Mouse (Mus musculus) midbrain, postnatal 0 days (tissue): Measurements from ENCODE around the gene Trim5. TPM values are rescaled to one million over a fixed set of nuclear protein-coding genes. Genes with fewer than 3 reads are reported as not detected.

Experiments used
- ATAC-seq: fragments of 200-750 bp; cut with Nextera tagmentation; 2 replicates; pipeline ENCODE4 v1.8.0; 2017; ENCODE audit warnings: moderate number of reproducible peaks, mild to moderate bottlenecking, moderate TSS enrichment, moderate library complexity; ENCODE audit not compliant: low FRiP score
- DNase-seq: peaks from one replicate; pipeline ENCODE4 v3.0.0-alpha.2; 2015; ENCODE audit warnings: low spot score
- H3K27ac ChIP-seq: fragments of 300-500 bp; sonication (generic); 2 replicates; pipeline ENCODE4 v1.5.1; 2014; ENCODE audit warnings: low read depth, mild to moderate bottlenecking, low read length, mixed read lengths
- H3K27me3 ChIP-seq: fragments of 300-500 bp; sonication (generic); 2 replicates; pipeline ENCODE4 v1.6.1; 2014; ENCODE audit warnings: low read length, control low read depth, mixed read lengths; ENCODE audit not compliant: insufficient read depth
- H3K36me3 ChIP-seq: fragments of 300-500 bp; sonication (generic); 2 replicates; pipeline ENCODE4 v1.6.1; 2014; ENCODE audit warnings: low read length, control low read depth, mixed read lengths; ENCODE audit not compliant: insufficient read depth
- H3K4me1 ChIP-seq: fragments of 300-500 bp; sonication (generic); 2 replicates; pipeline ENCODE4 v1.6.1; 2014; ENCODE audit warnings: mild to moderate bottlenecking, control low read depth, antibody characterized with exemption, low read length, mixed read lengths; ENCODE audit not compliant: insufficient read depth
- H3K4me2 ChIP-seq: fragments of 300-500 bp; sonication (generic); 2 replicates; pipeline ENCODE4 v1.6.1; 2014; ENCODE audit warnings: low read depth, mild to moderate bottlenecking, low read length, mixed read lengths; ENCODE audit not compliant: poor library complexity, severe bottlenecking
- H3K4me3 ChIP-seq: fragments of 300-500 bp; sonication (generic); 2 replicates; pipeline ENCODE4 v1.5.1; 2014; ENCODE audit warnings: low read depth, mild to moderate bottlenecking, low read length, moderate library complexity
- H3K9ac ChIP-seq: fragments of 300-500 bp; sonication (generic); replicated peaks from 2 replicates; pipeline ENCODE4 v1.6.1; 2014; ENCODE audit warnings: mild to moderate bottlenecking, low read length, moderate library complexity, mixed read lengths; ENCODE audit not compliant: poor library complexity, severe bottlenecking
- H3K9me3 ChIP-seq: fragments of 300-500 bp; sonication (generic); 2 replicates; pipeline ENCODE4 v1.6.1; 2016; ENCODE audit warnings: low read length, control low read depth
- CTCF ChIP-seq: IDR thresholded peaks from 2 replicates; pipeline ENCODE4 v1.5.1; 2016; ENCODE audit warnings: antibody characterized with exemption, mild to moderate bottlenecking
- WGBS: fragments of 180-500 bp; shearing (Covaris S2); extraction: QIAGEN DNeasy Blood & Tissue Kit; methylation state at CpG from one replicate; pipeline ENCODE4 v1.1.7; 2014; 5-methylcytosine and 5-hydroxymethylcytosine counted together
- polyA plus RNA-seq: library from polyadenylated mRNA; unstranded; fragments of >200 nt; fragmentation: Nextera tagmentation; extraction: Ambion mirVana; gene quantifications from 2 replicates; pipeline ENCODE4 v1.2.1, GENCODE M21; 2015
- total RNA-seq: library from RNA; depleted of rRNA; stranded (reverse); fragments of >200 nt; gene quantifications from 2 replicates; pipeline ENCODE4 v1.2.3, GENCODE M21; 2014; rRNA removed

Trim5 gene
- total and polyA plus RNA-seq, 2 experiments from 2014 or later = 0.17 TPM; not detected in 1

DNA sequence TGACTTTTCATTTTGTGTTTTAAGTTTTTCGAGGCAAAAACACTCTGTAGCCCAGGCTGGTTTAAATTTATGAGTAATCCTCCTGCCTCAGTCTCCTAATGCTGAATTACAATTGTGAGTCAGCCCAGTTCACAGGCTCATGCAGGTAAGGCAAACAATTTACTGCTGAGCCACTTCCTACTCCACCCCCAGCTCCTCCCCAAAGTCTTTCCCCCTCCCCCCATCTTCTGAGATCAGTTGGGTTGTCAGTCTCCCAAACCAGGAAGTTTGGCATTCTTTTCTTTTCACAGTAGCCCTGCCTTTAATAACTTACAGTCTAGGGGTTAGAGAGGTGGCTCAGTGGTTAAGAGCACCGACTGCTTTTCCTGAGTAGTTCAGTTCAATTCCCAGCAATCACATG is 70.0 kb downstream of the Trim5 start:
- WGBS = 83% methylated on average over 2 of the region's 2 CpGs

DNA sequence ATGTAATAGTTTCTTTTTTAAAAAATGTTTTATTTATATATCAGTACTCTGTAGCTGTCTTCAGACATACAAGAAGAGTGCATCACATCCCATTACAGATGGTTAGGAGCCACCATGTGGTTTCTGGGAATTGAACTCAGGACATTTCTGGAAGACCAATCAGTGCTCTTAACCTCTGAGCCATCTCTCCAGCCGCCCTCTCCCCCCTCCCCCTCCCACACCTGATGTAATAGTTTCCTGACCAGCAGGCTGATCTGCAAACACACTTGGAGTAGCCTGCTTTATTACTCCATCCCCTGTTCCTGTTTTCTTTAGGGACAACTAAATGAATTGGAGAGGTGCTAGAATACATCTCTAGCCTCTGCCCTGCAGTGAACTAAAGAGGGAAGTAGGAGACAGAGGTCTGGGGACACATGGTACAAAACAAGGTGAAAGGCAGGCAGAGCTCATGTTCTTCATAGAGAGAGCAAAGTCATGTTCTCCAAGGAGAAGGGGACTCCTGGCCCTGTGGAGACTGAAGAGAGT is 71.8 kb downstream of the Trim5 start:
- no peaks in the 10 kb centered on the region for H3K4me1 ChIP-seq
- no peak overlapping the region for H3K9ac ChIP-seq
- TF ChIP-seq CTCF = no peak
- H3K4me3 ChIP-seq = no peak overlapping the region
- H3K27ac ChIP-seq = no peak overlapping the region
- no peaks in the 10 kb centered on the region for H3K36me3 ChIP-seq
- H3K4me2 ChIP-seq = no peak overlapping the region
- WGBS = 83% methylated on average over 1 of the region's 1 CpGs
- DNase-seq (no peak), ATAC-seq (no peak)
- no peaks in the 10 kb centered on the region for H3K9me3 ChIP-seq
- H3K27me3 ChIP-seq = peaks cover 7% of the 10 kb centered on the region; the same call in 1 of the 2 replicates

More for the DNA sequence above, 70.0 kb downstream of the Trim5 start:
- Histone ChIP-seq H3K4me3 (no peak overlapping the region), H3K9ac (no peak overlapping the region), H3K9me3 (no peaks in the 10 kb centered on the region), H3K4me2 (no peak overlapping the region), H3K36me3 (no peaks in the 10 kb centered on the region), H3K27me3 (peaks cover 7% of the 10 kb centered on the region; the same call in 1 of the 2 replicates), H3K27ac (no peak overlapping the region), H3K4me1 (no peaks in the 10 kb centered on the region)
- no peak for TF ChIP-seq CTCF
- ATAC-seq (no peak), DNase-seq (no peak)

Other genes starting within 250 kb of the Trim5 start
- gene Olfr642, start 235.4 kb downstream of the Trim5 start, total RNA-seq = not detected in 2 replicates
- not detected in 2 replicates for gene Olfr642, start 235.4 kb downstream of the Trim5 start, polyA plus RNA-seq
- gene 4930516K23Rik, start 226.6 kb downstream of the Trim5 start, total RNA-seq = not detected in 2 replicates
- not detected in 2 replicates for gene 4930516K23Rik, start 226.6 kb downstream of the Trim5 start, polyA plus RNA-seq
- gene Olfr644, start 216.2 kb downstream of the Trim5 start, total RNA-seq = not detected in 2 replicates
- gene Olfr644, start 216.2 kb downstream of the Trim5 start, polyA plus RNA-seq = not detected in 2 replicates
- not detected in 2 replicates for gene Olfr645, start 202.6 kb downstream of the Trim5 start, total RNA-seq
- gene Olfr645, start 202.6 kb downstream of the Trim5 start, polyA plus RNA-seq = not detected in 2 replicates
- gene Olfr646, start 183.2 kb downstream of the Trim5 start, total RNA-seq = not detected in 2 replicates
- gene Olfr646, start 183.2 kb downstream of the Trim5 start, polyA plus RNA-seq = not detected in 2 replicates
- gene Ubqln5, start 158.3 kb downstream of the Trim5 start, total RNA-seq = not detected in 2 replicates
- gene Ubqln5, start 158.3 kb downstream of the Trim5 start, polyA plus RNA-seq = not detected in 2 replicates
- not detected in 2 replicates for gene Olfr643, start 150.7 kb downstream of the Trim5 start, total RNA-seq
- not detected in 2 replicates for gene Olfr643, start 150.7 kb downstream of the Trim5 start, polyA plus RNA-seq
- not detected in 2 replicates for gene Ubqln3, start 144.8 kb downstream of the Trim5 start, total RNA-seq
- not detected in 2 replicates for gene Ubqln3, start 144.8 kb downstream of the Trim5 start, polyA plus RNA-seq
- not detected in 2 replicates for gene Ubqlnl, start 137.5 kb downstream of the Trim5 start, total RNA-seq
- gene Ubqlnl, start 137.5 kb downstream of the Trim5 start, polyA plus RNA-seq = not detected in 2 replicates
- gene Olfm5, start 123.3 kb downstream of the Trim5 start, total RNA-seq = not detected in 2 replicates
- gene Olfm5, start 123.3 kb downstream of the Trim5 start, polyA plus RNA-seq = not detected in 2 replicates
- not detected in 2 replicates for gene Olfr648, start 104.7 kb downstream of the Trim5 start, total RNA-seq
- gene Olfr648, start 104.7 kb downstream of the Trim5 start, polyA plus RNA-seq = 0.39 and 0.42 TPM in 2 replicates
- gene Olfr649, start 92.1 kb downstream of the Trim5 start, total RNA-seq = not detected in 2 replicates
- gene Olfr649, start 92.1 kb downstream of the Trim5 start, polyA plus RNA-seq = not detected in 2 replicates
- gene Trim6, start 69.3 kb downstream of the Trim5 start, total RNA-seq = 0.11 and 0.33 TPM in 2 replicates
- 0.49 and 0.75 TPM in 2 replicates for gene Trim6, start 69.3 kb downstream of the Trim5 start, polyA plus RNA-seq
- gene Trim34a, start 43.6 kb downstream of the Trim5 start, total RNA-seq = 1.9 and 2.4 TPM in 2 replicates
- gene Trim34a, start 43.6 kb downstream of the Trim5 start, polyA plus RNA-seq = 0.78 and 0.86 TPM in 2 replicates
- gene Trim12a, start 27.4 kb upstream of the Trim5 start, total RNA-seq = 0.71 and 5.0 TPM in 2 replicates
- 1.3 and 2.2 TPM in 2 replicates for gene Trim12a, start 27.4 kb upstream of the Trim5 start, polyA plus RNA-seq
- gene Trim34b, start 41.4 kb upstream of the Trim5 start, total RNA-seq = 0.19 TPM in 1 of 2 replicates, not detected in the other
- not detected in 2 replicates for gene Trim34b, start 41.4 kb upstream of the Trim5 start, polyA plus RNA-seq
- 3.5 and 3.6 TPM in 2 replicates for gene Trim12c, start 65.3 kb upstream of the Trim5 start, total RNA-seq
- 0.57 and 0.58 TPM in 2 replicates for gene Trim12c, start 65.3 kb upstream of the Trim5 start, polyA plus RNA-seq
- gene Trim30b, start 81.8 kb upstream of the Trim5 start, total RNA-seq = not detected in 2 replicates
- gene Trim30b, start 81.8 kb upstream of the Trim5 start, polyA plus RNA-seq = 0.11 TPM in 1 of 2 replicates, not detected in the other
- gene Trim30c, start 112.7 kb upstream of the Trim5 start, total RNA-seq = 0.88 TPM in 1 of 2 replicates, not detected in the other
- 0.16 TPM in 1 of 2 replicates, not detected in the other for gene Trim30c, start 112.7 kb upstream of the Trim5 start, polyA plus RNA-seq
- gene Trim30a, start 177.1 kb upstream of the Trim5 start, total RNA-seq = 1.5 and 1.7 TPM in 2 replicates
- 0.73 and 0.94 TPM in 2 replicates for gene Trim30a, start 177.1 kb upstream of the Trim5 start, polyA plus RNA-seq
- gene Trim30d, start 219.8 kb upstream of the Trim5 start, total RNA-seq = 1.7 and 1.9 TPM in 2 replicates
- 0.90 and 1.1 TPM in 2 replicates for gene Trim30d, start 219.8 kb upstream of the Trim5 start, polyA plus RNA-seq